Mouse (Mus musculus) G1E (cell line): ENCODE measurements at regions not wholly inside any gene's neighbourhood (a gene's known extent, or its start where the extent isn't known, plus 50 kb on each side); places are given as distances from the start of the nearest gene placed in this dataset.

Experiments
- CTCF ChIP-seq: IDR thresholded peaks from 2 replicates; pipeline ENCODE4 v1.5.1; 2012; ENCODE audit warnings: low read depth, low read length, inconsistent platforms, mixed read lengths
- GATA1 ChIP-seq: IDR thresholded peaks from 2 replicates; pipeline ENCODE4 v1.6.1; 2012; ENCODE audit warnings: borderline replicate concordance, low read length, inconsistent platforms, mixed read lengths

DNA sequence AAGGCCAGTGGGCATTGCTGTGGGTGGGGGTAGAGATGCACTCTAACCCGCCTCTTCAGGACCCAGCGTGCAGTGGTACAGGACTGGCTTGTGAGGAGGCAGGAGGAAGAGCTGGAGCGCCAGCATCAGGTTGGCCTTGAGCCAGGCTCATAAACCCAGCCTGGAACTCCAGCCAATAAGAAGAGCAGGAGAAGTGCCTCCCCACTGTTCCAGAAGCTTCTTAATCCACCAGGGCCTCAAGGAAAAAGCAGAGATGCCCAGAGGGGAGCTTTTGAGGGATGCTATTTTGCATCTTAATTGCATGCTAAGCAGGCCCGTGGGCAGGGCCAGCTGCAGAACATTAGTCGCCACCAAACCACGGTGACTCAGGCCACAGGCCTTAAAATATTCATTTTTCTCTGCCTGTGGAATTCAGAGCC lies 161.4 kb upstream of the Zc3h12a start:
- TF ChIP-seq CTCF (no peak), GATA1 (no peak)
